Mouse (Mus musculus) limb, embryonic 14.5 days (tissue): ENCODE measurements around the gene Gm4981. TPM values are rescaled to one million over a fixed set of nuclear protein-coding genes. Genes with fewer than 3 reads are reported as not detected.

Experiments used
- ATAC-seq: fragments of 200-750 bp; cut with Nextera tagmentation; 2 replicates; pipeline ENCODE4 v1.8.0; 2017; ENCODE audit warnings: low read depth, moderate number of reproducible peaks, moderate TSS enrichment; ENCODE audit not compliant: low FRiP score
- DNase-seq: peaks from one replicate; pipeline ENCODE4 v3.0.0-alpha.2; 2015; ENCODE audit warnings: low spot score
- H3K27ac ChIP-seq: fragments of 300-500 bp; sonication (generic); replicated peaks from 2 replicates; pipeline ENCODE4 v1.5.1; 2014; ENCODE audit warnings: low read depth, mild to moderate bottlenecking, low read length, moderate library complexity, mixed read lengths
- H3K27me3 ChIP-seq: fragments of 300-500 bp; sonication (generic); 2 replicates; pipeline ENCODE4 v1.6.1; 2014; ENCODE audit warnings: low read length, mixed read lengths; ENCODE audit not compliant: control insufficient read depth, insufficient read depth
- H3K36me3 ChIP-seq: fragments of 300-500 bp; sonication (generic); 2 replicates; pipeline ENCODE4 v1.6.1; 2014; ENCODE audit warnings: mild to moderate bottlenecking, low read length, moderate library complexity, mixed read lengths; ENCODE audit not compliant: control insufficient read depth, insufficient read depth
- H3K4me1 ChIP-seq: fragments of 300-500 bp; sonication (generic); 2 replicates; pipeline ENCODE4 v1.6.1; 2014; ENCODE audit warnings: antibody characterized with exemption, low read length, mixed read lengths; ENCODE audit not compliant: control insufficient read depth, insufficient read depth
- H3K4me2 ChIP-seq: fragments of 300-500 bp; sonication (generic); replicated peaks from 2 replicates; pipeline ENCODE4 v1.6.1; 2014; ENCODE audit warnings: low read depth, mild to moderate bottlenecking, low read length, moderate library complexity; ENCODE audit not compliant: severe bottlenecking
- H3K4me3 ChIP-seq: fragments of 300-500 bp; sonication (generic); replicated peaks from 2 replicates; pipeline ENCODE4 v1.5.1; 2014; ENCODE audit warnings: low read length
- H3K9ac ChIP-seq: fragments of 300-500 bp; sonication (generic); 2 replicates; pipeline ENCODE4 v1.6.1; 2014; ENCODE audit warnings: mild to moderate bottlenecking, low read depth, low read length, moderate library complexity; ENCODE audit not compliant: severe bottlenecking
- H3K9me3 ChIP-seq: fragments of 300-500 bp; sonication (generic); 2 replicates; pipeline ENCODE4 v1.6.1; 2016; ENCODE audit warnings: low read length; ENCODE audit not compliant: control insufficient read depth
- POLR2A ChIP-seq: fragments of 200-500 bp; IDR thresholded peaks from 2 replicates; pipeline ENCODE4 v1.8.0; 2012; ENCODE audit warnings: inconsistent platforms, mild to moderate bottlenecking, moderate library complexity, borderline replicate concordance; ENCODE audit not compliant: insufficient read depth, insufficient read length; ENCODE audit errors: extremely low read depth
- WGBS: fragments of 180-500 bp; shearing (Covaris S2); extraction: QIAGEN DNeasy Blood & Tissue Kit; methylation state at CpG from one replicate; pipeline ENCODE4 v1.1.7; 2014; 5-methylcytosine and 5-hydroxymethylcytosine counted together
- polyA plus RNA-seq, 2 experiments: library from polyadenylated mRNA; depleted of rRNA in 1 of 2; stranded (reverse) in 1 of 2; unstranded in 1 of 2; fragments of >200 nt; fragmentation: Nextera tagmentation in 1 of 2; extraction: Ambion mirVana in 1 of 2; gene quantifications; 2 replicates each; pipeline versions ENCODE4 v1.2.1 to v1.2.3; 2012 to 2014

Gene Gm4981
- polyA plus RNA-seq, 2 experiments: not detected

DNA sequence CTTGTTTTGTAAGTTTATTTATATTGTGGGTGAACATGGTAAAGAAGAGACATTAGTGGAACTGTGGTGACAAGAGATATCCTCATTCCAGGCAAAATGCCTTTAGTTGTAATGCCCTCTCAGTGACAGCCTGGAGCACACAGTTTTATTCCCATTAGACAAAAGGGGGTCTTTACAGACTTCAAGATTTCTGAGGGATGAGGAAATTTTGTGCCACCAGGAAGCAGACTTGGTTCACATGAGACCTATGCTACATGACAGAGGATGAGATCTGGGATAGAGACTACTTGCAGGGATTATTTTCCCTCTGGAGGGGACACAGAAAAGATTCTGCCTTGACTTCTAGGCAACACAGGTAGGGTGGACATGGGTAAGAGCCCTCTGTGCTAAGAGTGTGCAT lies 22.0 kb downstream of the Gm4981 start:
- Histone ChIP-seq H3K36me3 (no peaks in the 10 kb centered on the region), H3K27me3 (no peaks in the 10 kb centered on the region), H3K27ac (no peak overlapping the region), H3K4me1 (no peaks in the 10 kb centered on the region), H3K9me3 (no peaks in the 10 kb centered on the region), H3K4me3 (no peak overlapping the region), H3K4me2 (no peak overlapping the region), H3K9ac (no peak overlapping the region)
- TF ChIP-seq POLR2A: no peak
- no peak for DNase-seq
- no peak for ATAC-seq

DNA sequence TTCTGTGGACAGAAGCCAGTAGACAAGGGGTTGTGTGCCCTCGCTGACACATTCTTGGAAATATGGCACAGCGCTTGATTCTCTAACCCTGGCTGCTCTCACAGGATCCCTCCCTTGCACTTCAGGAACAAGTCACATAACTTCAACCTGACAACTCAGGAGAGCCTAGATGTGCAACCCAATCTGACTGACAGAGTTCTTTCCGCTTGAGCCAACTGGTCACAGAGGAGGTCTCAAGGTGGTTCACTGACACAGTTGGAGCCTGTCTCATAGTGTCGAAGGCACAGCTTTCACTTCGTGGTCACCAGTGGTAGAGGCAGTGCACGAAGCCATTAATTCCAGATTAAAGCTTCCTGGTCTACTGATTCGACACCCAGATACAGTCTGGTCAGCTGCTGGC lies 24.3 kb downstream of the Gm4981 start:
- Histone ChIP-seq H3K4me2 (no peak overlapping the region), H3K9me3 (no peaks in the 10 kb centered on the region), H3K9ac (no peak overlapping the region), H3K4me3 (no peak overlapping the region), H3K4me1 (no peaks in the 10 kb centered on the region), H3K27ac (no peak overlapping the region), H3K36me3 (no peaks in the 10 kb centered on the region), H3K27me3 (no peaks in the 10 kb centered on the region)
- no peak for TF ChIP-seq POLR2A
- no peak for DNase-seq
- no peak for ATAC-seq
- WGBS: 73% methylated on average over 7 of the region's 7 CpGs

DNA sequence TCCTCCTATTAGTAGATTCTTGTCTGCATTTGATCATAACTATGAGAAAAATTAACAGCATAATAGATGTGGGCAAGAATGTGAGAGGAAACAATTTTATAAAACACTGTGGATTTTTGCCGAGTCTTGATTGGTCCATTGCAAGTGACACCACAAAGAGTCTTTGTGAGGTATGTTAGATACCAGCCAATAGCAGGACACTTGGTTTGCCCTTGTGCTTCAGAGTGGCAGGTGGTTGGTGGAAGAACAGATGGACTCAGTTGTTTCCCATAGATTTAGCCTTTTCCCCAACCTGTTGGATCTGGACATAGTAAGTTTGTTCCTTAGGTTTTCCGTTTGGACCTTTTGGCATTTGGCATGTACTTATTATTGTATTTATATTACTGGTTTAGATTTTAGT lies 25.3 kb downstream of the Gm4981 start:
- H3K4me1 ChIP-seq: no peaks in the 10 kb centered on the region
- no peak for DNase-seq
- no peak overlapping the region for H3K27ac ChIP-seq
- H3K9ac ChIP-seq: no peak overlapping the region
- 93% methylated on average over 2 of the region's 2 CpGs for WGBS
- H3K27me3 ChIP-seq: no peaks in the 10 kb centered on the region
- ATAC-seq: no peak
- H3K4me3 ChIP-seq: no peak overlapping the region
- no peak overlapping the region for H3K4me2 ChIP-seq
- TF ChIP-seq POLR2A: no peak
- no peaks in the 10 kb centered on the region for H3K36me3 ChIP-seq
- no peaks in the 10 kb centered on the region for H3K9me3 ChIP-seq

DNA sequence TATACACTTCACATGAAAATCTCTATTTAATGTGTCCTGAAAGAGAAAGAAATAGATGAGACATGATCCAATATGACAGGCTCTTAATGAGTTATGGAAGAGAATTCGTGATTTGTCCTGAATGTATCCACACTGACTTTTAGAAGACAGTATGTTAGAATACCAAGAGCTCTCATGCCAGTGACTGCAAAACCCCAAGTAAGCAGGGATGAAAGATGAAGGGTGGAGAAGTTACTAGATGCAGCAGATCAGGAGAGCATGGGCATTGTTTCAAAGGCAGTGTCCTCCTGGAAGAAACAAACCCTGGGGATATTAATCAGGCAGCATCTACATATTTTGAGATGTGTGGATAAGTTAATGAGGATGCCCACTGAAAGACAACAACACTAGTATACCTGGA lies 26.0 kb downstream of the Gm4981 start:
- Histone ChIP-seq H3K27me3 (no peaks in the 10 kb centered on the region), H3K9ac (no peak overlapping the region), H3K4me2 (no peak overlapping the region), H3K9me3 (0 out of 2 replicates have a peak, but pooled peaks cover 3% of the 10 kb centered on the region), H3K27ac (no peak overlapping the region), H3K4me3 (no peak overlapping the region), H3K36me3 (no peaks in the 10 kb centered on the region), H3K4me1 (no peaks in the 10 kb centered on the region)
- TF ChIP-seq POLR2A: no peak
- no peak for ATAC-seq
- DNase-seq: no peak
- 67% methylated on average over 1 of the region's 1 CpGs for WGBS

DNA sequence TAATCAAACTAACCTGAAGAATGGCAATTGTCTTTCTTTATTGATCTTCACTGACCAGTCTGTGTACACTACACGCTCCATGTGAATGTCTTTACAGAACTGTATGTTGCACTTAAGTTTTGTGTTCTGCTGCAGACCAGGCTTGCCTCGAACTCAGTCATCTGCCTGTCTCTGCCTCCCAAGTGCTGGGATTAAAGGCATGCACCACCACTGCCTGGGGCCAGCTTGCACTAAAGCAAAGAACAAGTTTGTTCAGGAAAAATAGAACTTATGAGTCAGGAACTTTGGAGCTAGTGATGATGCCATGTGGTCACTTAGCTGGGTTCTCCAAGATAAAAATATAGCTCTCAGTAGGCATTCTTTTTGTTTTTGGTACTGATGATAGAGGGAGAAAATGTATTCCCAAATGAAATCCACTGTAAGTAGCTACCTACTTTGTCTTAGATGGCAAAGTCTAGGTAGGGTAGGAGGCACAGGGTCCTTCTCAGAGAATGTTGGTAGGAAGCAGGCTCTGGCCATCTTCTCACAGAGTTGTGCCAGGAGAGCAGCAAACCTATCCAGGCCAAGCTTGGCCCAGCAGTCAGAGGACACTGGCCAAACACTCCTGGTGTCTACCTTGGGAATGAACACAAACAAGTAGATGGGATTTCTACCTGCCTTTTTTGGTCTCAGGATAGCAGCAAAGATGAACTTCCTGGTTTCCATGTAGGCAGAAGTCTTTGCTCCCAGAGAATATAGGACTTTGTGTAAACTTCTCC lies 26.6 kb downstream of the Gm4981 start:
- ATAC-seq (no peak), DNase-seq (no peak)
- no peak overlapping the region for H3K4me3 ChIP-seq
- TF ChIP-seq POLR2A: no peak
- H3K36me3 ChIP-seq: no peaks in the 10 kb centered on the region
- H3K27ac ChIP-seq: no peak overlapping the region
- no peaks in the 10 kb centered on the region for H3K27me3 ChIP-seq
- H3K9ac ChIP-seq: no peak overlapping the region
- H3K9me3 ChIP-seq: 0 out of 2 replicates have a peak, but pooled peaks cover 3% of the 10 kb centered on the region
- H3K4me1 ChIP-seq: no peaks in the 10 kb centered on the region
- H3K4me2 ChIP-seq: no peak overlapping the region
- 66% methylated on average over 2 of the region's 2 CpGs for WGBS
